Mouse (Mus musculus): Measurements from ENCODE around the gene Mmp14. TPM values are rescaled to one million over a fixed set of nuclear protein-coding genes. Genes with fewer than 3 reads are reported as not detected.

Mmp14 gene
- polyA plus RNA-seq, 1 experiment from 2014 or later, result 45.1 TPM

- Histone ChIP-seq H3K9me3 (ENCODE audit: control insufficient read depth, low read length) (no peaks in the 10 kb centered on the region), H3K27me3 (replicated peaks; ENCODE audit: control insufficient read depth, insufficient read depth, low read length) (no peaks in the 10 kb centered on the region), H3K36me3 (ENCODE audit: control insufficient read depth, insufficient read depth, low read length) (no peaks in the 10 kb centered on the region), H3K4me3 (ENCODE audit: low read length) (no peak overlapping the region), H3K4me2 (ENCODE audit: low read length) (no peak overlapping the region), H3K27ac (ENCODE audit: low read depth, low read length) (no peak overlapping the region), H3K9ac (ENCODE audit: low read depth, low read length) (no peak overlapping the region), H3K4me1 (ENCODE audit: control insufficient read depth, insufficient read depth, low read depth, low read length) (no peaks in the 10 kb centered on the region)
- ATAC-seq, result no peak
- WGBS, result 90% methylated on average over 14 of the region's 14 CpGs
Measured at GRCm38 (mm10) chr14:54457907-54458569, 26.6 kb downstream of the Mmp14 start.

GRCm38 (mm10) chr14:54462146-54462545 lies 30.7 kb downstream of the Mmp14 start:
- Histone ChIP-seq H3K27ac (ENCODE audit: low read depth, low read length) (no peak overlapping the region), H3K36me3 (ENCODE audit: control insufficient read depth, insufficient read depth, low read length) (no peaks in the 10 kb centered on the region), H3K4me1 (ENCODE audit: control insufficient read depth, insufficient read depth, low read depth, low read length) (peaks cover 3% of the 10 kb centered on the region), H3K4me2 (ENCODE audit: low read length) (no peak overlapping the region), H3K27me3 (replicated peaks; ENCODE audit: control insufficient read depth, insufficient read depth, low read length) (no peaks in the 10 kb centered on the region), H3K9ac (ENCODE audit: low read depth, low read length) (no peak overlapping the region), H3K9me3 (ENCODE audit: control insufficient read depth, low read length) (no peaks in the 10 kb centered on the region), H3K4me3 (ENCODE audit: low read length) (no peak overlapping the region)
- no peak for ATAC-seq
- 92% methylated on average over 4 of the region's 4 CpGs for WGBS

- peaks cover 3% of the 10 kb centered on the region for H3K4me1 ChIP-seq (ENCODE audit: control insufficient read depth, insufficient read depth, low read depth, low read length)
- peak overlapping the region; percentile 74 for H3K27ac ChIP-seq (ENCODE audit: low read depth, low read length)
- H3K36me3 ChIP-seq (ENCODE audit: control insufficient read depth, insufficient read depth, low read length), result peaks cover 4% of the 10 kb centered on the region; the same call in 1 of the 2 replicates
- H3K4me3 ChIP-seq (ENCODE audit: low read length), result peak overlapping the region; percentile 88
- no peaks in the 10 kb centered on the region for H3K27me3 ChIP-seq (replicated peaks; ENCODE audit: control insufficient read depth, insufficient read depth, low read length)
- WGBS, result 15% methylated on average over 12 of the region's 12 CpGs
- ATAC-seq, result peak; percentile 60
- H3K9me3 ChIP-seq (ENCODE audit: control insufficient read depth, low read length), result no peaks in the 10 kb centered on the region
- H3K4me2 ChIP-seq (ENCODE audit: low read length), result peak overlapping the region; percentile 65
- peak overlapping the region; percentile 86 for H3K9ac ChIP-seq (ENCODE audit: low read depth, low read length)
Measured at GRCm38 (mm10) chr14:54463108-54463958, 31.9 kb downstream of the Mmp14 start.

- Histone ChIP-seq H3K27me3 (replicated peaks; ENCODE audit: control insufficient read depth, insufficient read depth, low read length) (no peaks in the 10 kb centered on the region), H3K9ac (ENCODE audit: low read depth, low read length) (peak within 1 kb of the TSS; percentile 86), H3K9me3 (ENCODE audit: control insufficient read depth, low read length) (no peaks in the 10 kb centered on the region), H3K4me1 (ENCODE audit: control insufficient read depth, insufficient read depth, low read depth, low read length) (peaks cover 3% of the 10 kb centered on the region), H3K4me3 (ENCODE audit: low read length) (peak within 1 kb of the TSS; percentile 88), H3K36me3 (ENCODE audit: control insufficient read depth, insufficient read depth, low read length) (peaks cover 7% of the 10 kb centered on the region), H3K27ac (ENCODE audit: low read depth, low read length) (peak within 1 kb of the TSS; percentile 74), H3K4me2 (ENCODE audit: low read length) (peak within 1 kb of the TSS; percentile 65)
- WGBS, result 0% methylated on average over 26 of the region's 35 CpGs
- ATAC-seq, result peak; percentile 91
Measured at GRCm38 (mm10) chr14:54463959-54464292, 32.5 kb downstream of the Mmp14 start, which contains the start of gene Lrp10. Lrp10 (plus strand) TSS chr14:54464137.

GRCm38 (mm10) chr14:54464293-54465005 lies 33.0 kb downstream of the Mmp14 start:
- Histone ChIP-seq H3K9me3 (ENCODE audit: control insufficient read depth, low read length) (no peaks in the 10 kb centered on the region), H3K4me2 (ENCODE audit: low read length) (peak overlapping the region; percentile 65), H3K4me3 (ENCODE audit: low read length) (peak overlapping the region; percentile 88), H3K27ac (ENCODE audit: low read depth, low read length) (peak overlapping the region; percentile 74), H3K4me1 (ENCODE audit: control insufficient read depth, insufficient read depth, low read depth, low read length) (peaks cover 3% of the 10 kb centered on the region), H3K9ac (ENCODE audit: low read depth, low read length) (peak overlapping the region; percentile 86), H3K27me3 (replicated peaks; ENCODE audit: control insufficient read depth, insufficient read depth, low read length) (no peaks in the 10 kb centered on the region), H3K36me3 (ENCODE audit: control insufficient read depth, insufficient read depth, low read length) (peaks cover 12% of the 10 kb centered on the region)
- under 1% methylated on average over 41 of the region's 57 CpGs for WGBS
- ATAC-seq, result peak; percentile 78

GRCm38 (mm10) chr14:54471467-54471866 lies 40.1 kb downstream of the Mmp14 start:
- Histone ChIP-seq H3K9ac (ENCODE audit: low read depth, low read length) (no peak overlapping the region), H3K27me3 (replicated peaks; ENCODE audit: control insufficient read depth, insufficient read depth, low read length) (no peaks in the 10 kb centered on the region), H3K9me3 (ENCODE audit: control insufficient read depth, low read length) (no peaks in the 10 kb centered on the region), H3K36me3 (ENCODE audit: control insufficient read depth, insufficient read depth, low read length) (peaks cover 21% of the 10 kb centered on the region), H3K4me3 (ENCODE audit: low read length) (no peak overlapping the region), H3K4me1 (ENCODE audit: control insufficient read depth, insufficient read depth, low read depth, low read length) (peaks cover 3% of the 10 kb centered on the region; the same call in 1 of the 2 replicates), H3K27ac (ENCODE audit: low read depth, low read length) (no peak overlapping the region), H3K4me2 (ENCODE audit: low read length) (no peak overlapping the region)
- no peak for ATAC-seq
- 93% methylated on average over 2 of the region's 2 CpGs for WGBS

- 58% methylated on average over 5 of the region's 5 CpGs for WGBS
- no peak overlapping the region for H3K9ac ChIP-seq (ENCODE audit: low read depth, low read length)
Measured at GRCm38 (mm10) chr14:54472671-54473070, 41.3 kb downstream of the Mmp14 start.

GRCm38 (mm10) chr14:54474744-54475143 lies 43.3 kb downstream of the Mmp14 start:
- no peak overlapping the region for H3K9ac ChIP-seq (ENCODE audit: low read depth, low read length)

More at GRCm38 (mm10) chr14:54472671-54473070, 41.3 kb downstream of the Mmp14 start:
- Histone ChIP-seq H3K4me3 (ENCODE audit: low read length) (no peak overlapping the region), H3K27ac (ENCODE audit: low read depth, low read length) (no peak overlapping the region), H3K4me1 (ENCODE audit: control insufficient read depth, insufficient read depth, low read depth, low read length) (peaks cover 10% of the 10 kb centered on the region; the same call in 1 of the 2 replicates), H3K27me3 (replicated peaks; ENCODE audit: control insufficient read depth, insufficient read depth, low read length) (no peaks in the 10 kb centered on the region), H3K4me2 (ENCODE audit: low read length) (no peak overlapping the region), H3K36me3 (ENCODE audit: control insufficient read depth, insufficient read depth, low read length) (peaks cover 21% of the 10 kb centered on the region), H3K9me3 (ENCODE audit: control insufficient read depth, low read length) (no peaks in the 10 kb centered on the region)
- ATAC-seq, result no peak

More at GRCm38 (mm10) chr14:54474744-54475143, 43.3 kb downstream of the Mmp14 start:
- H3K4me1 ChIP-seq (ENCODE audit: control insufficient read depth, insufficient read depth, low read depth, low read length), result peaks cover 16% of the 10 kb centered on the region
- no peak overlapping the region for H3K4me3 ChIP-seq (ENCODE audit: low read length)
- peaks cover 7% of the 10 kb centered on the region for H3K36me3 ChIP-seq (ENCODE audit: control insufficient read depth, insufficient read depth, low read length)
- no peak for ATAC-seq
- H3K4me2 ChIP-seq (ENCODE audit: low read length), result no peak overlapping the region
- no peak overlapping the region for H3K27ac ChIP-seq (ENCODE audit: low read depth, low read length)
- no peaks in the 10 kb centered on the region for H3K9me3 ChIP-seq (ENCODE audit: control insufficient read depth, low read length)
- WGBS, result 76% methylated on average over 5 of the region's 5 CpGs
- no peaks in the 10 kb centered on the region for H3K27me3 ChIP-seq (replicated peaks; ENCODE audit: control insufficient read depth, insufficient read depth, low read length)
